In genomic region chr14:54780836-54781609, GRCm38 (mm10) we compare ENCODE assay signal across 8 mouse cellular contexts. TPM values are rescaled to one million over a fixed set of nuclear protein-coding genes. Genes with fewer than 3 reads are reported as not detected.
DNase-seq lines count a peak whose midpoint lies in the region; ATAC-seq and TF ChIP-seq lines count a peak whose summit lies in the region.

No protein-coding gene starts in this region.

- 1% methylated on average over 35 of the region's 35 CpGs for WGBS in hindbrain, postnatal 0 days
- WGBS in macrophage (ENCODE audit: missing documents): 6% methylated on average over 35 of the region's 35 CpGs

- ATAC-seq in CD4-positive, CD25-positive, alpha-beta regulatory T cell, adult 4 months: no peak
- ATAC-seq in hindbrain, postnatal 0 days: peak; percentile 85

- peak overlapping the region; percentile 55 for H3K4me3 ChIP-seq in hindbrain, postnatal 0 days (ENCODE audit: low read length)
- H3K4me3 ChIP-seq in macrophage (ENCODE audit: inconsistent target): peak overlapping the region; percentile 90

- H3K79me2 ChIP-seq in macrophage (ENCODE audit: inconsistent target): peaks cover 55% of the 10 kb centered on the region

- peak overlapping the region; percentile 61 for H3K9ac ChIP-seq in hindbrain, postnatal 0 days (replicated peaks; ENCODE audit: low read length)

- no peak for TF ChIP-seq CTCF in hindbrain, postnatal 0 days (IDR thresholded peaks at IDR 0.05; ENCODE audit: low read depth)

- H3K9me3 ChIP-seq in hindbrain, postnatal 0 days (ENCODE audit: low read length): no peaks in the 10 kb centered on the region

- 0 out of 2 replicates have a peak, but pooled peaks cover 5% of the 10 kb centered on the region for H3K4me1 ChIP-seq in hindbrain, postnatal 0 days (ENCODE audit: insufficient read depth, low read length)

- no peaks in the 10 kb centered on the region for H3K27me3 ChIP-seq in hindbrain, postnatal 0 days (ENCODE audit: insufficient read depth, low read length)

- peak; percentile 27 for DNase-seq in CD4-positive, CD25-positive, alpha-beta regulatory T cell, adult 2 months (ENCODE audit: low read depth, low spot score)
- peak; percentile 90 for DNase-seq in cerebellum, postnatal 25 days
- peak; percentile 23 for DNase-seq in gastrocnemius, postnatal 10 days
- DNase-seq in hindbrain, postnatal 0 days (ENCODE audit: low spot score): peak; percentile 67
- peak; percentile 56 to 60 for DNase-seq in left cerebral cortex, adult 8-10 months (ENCODE audit: low spot score in 2 of 2)
- DNase-seq in right cerebral cortex, postnatal 14 days: peak; percentile 49

- peak overlapping the region; percentile 83 for H3K27ac ChIP-seq in hindbrain, postnatal 0 days
- H3K27ac ChIP-seq in macrophage: peak overlapping the region; percentile 72

- no peaks in the 10 kb centered on the region for H3K36me3 ChIP-seq in hindbrain, postnatal 0 days (ENCODE audit: insufficient read depth, low read length)
- H3K36me3 ChIP-seq in macrophage (ENCODE audit: inconsistent target): no peaks in the 10 kb centered on the region

- peak overlapping the region; percentile 76 for H3K4me2 ChIP-seq in hindbrain, postnatal 0 days (ENCODE audit: low read depth, low read length)

RNA-seq across cellular contexts. Expression of gene Slc7a8, which starts 0.7 kb away (rescaled TPM):
- polyA plus RNA-seq in CD4-positive, CD25-positive, alpha-beta regulatory T cell, adult 4 months (2017; shearing (Covaris generic)): under 1 TPM in 1 of 2 experiments, not detected in 1; 0.14 TPM
- 1 to 10 TPM; 5.7 to 7.5 TPM for total RNA-seq in gastrocnemius, postnatal 10 days (2021)
- total RNA-seq in hindbrain, postnatal 0 days (2014; rRNA removed): 8.9 and 10.6 TPM in 2 replicates
- 7.9 and 9.3 TPM in 2 replicates for polyA plus RNA-seq in hindbrain, postnatal 0 days (2015; fragmentation: Nextera tagmentation; extraction: Ambion mirVana)
- 10 to 100 TPM; 54.5 to 60.7 (median 58.5) TPM for total RNA-seq in left cerebral cortex, adult 8-10 months (2022)
- total RNA-seq in macrophage (2018; cell fraction: chromatin; rRNA removed): 100 to 1,000 TPM in 15 of 26 experiments, 10 to 100 TPM in 11; 41.3 to 275 (median 105) TPM
- total RNA-seq in macrophage (2018; cell fraction: cytosol; rRNA removed): 100 to 1,000 TPM in 15 of 26 experiments, 10 to 100 TPM in 11; 67.5 to 157 (median 114) TPM
- 100 to 1,000 TPM in 21 of 26 experiments, 10 to 100 TPM in 5; 80.4 to 487 (median 204) TPM for total RNA-seq in macrophage (2018; cell fraction: nucleus; rRNA removed)
- polyA plus RNA-seq in macrophage (2018): 62.3 to 349 TPM (median 87.2 TPM) in 3 replicates

RNA-seq across cellular contexts. Expression of gene Rnf212b, which starts 32.9 kb away (rescaled TPM):
- polyA plus RNA-seq in CD4-positive, CD25-positive, alpha-beta regulatory T cell, adult 4 months (2017; shearing (Covaris generic)): not detected
- not detected for total RNA-seq in gastrocnemius, postnatal 10 days (2021)
- total RNA-seq in hindbrain, postnatal 0 days (2014; rRNA removed): not detected in 2 replicates
- polyA plus RNA-seq in hindbrain, postnatal 0 days (2015; fragmentation: Nextera tagmentation; extraction: Ambion mirVana): not detected in 2 replicates
- total RNA-seq in left cerebral cortex, adult 8-10 months (2022): not detected
- not detected for total RNA-seq in macrophage (2018; cell fraction: chromatin; rRNA removed)
- not detected for total RNA-seq in macrophage (2018; cell fraction: cytosol; rRNA removed)
- not detected for total RNA-seq in macrophage (2018; cell fraction: nucleus; rRNA removed)
- not detected in 3 replicates for polyA plus RNA-seq in macrophage (2018)

Comparison
In these comparisons a context has a peak if more than half of its experiments do, and no peak if none do; other contexts are left out.
1. DNase-seq: peak in every context shown above with its lines; median percentile 90 in cerebellum, postnatal 25 days; 67 in hindbrain, postnatal 0 days; 58 in left cerebral cortex, adult 8-10 months; 49 in right cerebral cortex, postnatal 14 days; 27 in CD4-positive, CD25-positive, alpha-beta regulatory T cell, adult 2 months; 23 in gastrocnemius, postnatal 10 days.